21 mouse cellular contexts compared by ENCODE assay signal in genomic region chr1:129559812-129560211, GRCm38 (mm10).
"Had no signal": no experiment of that assay in that cellular context is flagged by ENCODE, and none has a peak within 500 bp of the region (broad histone marks: within the 10 kb centered on the region; RNA-seq: fewer than 3 reads in every experiment).

No protein-coding gene starts in this region.

- H3K4me1 ChIP-seq: limb, embryonic 10.5 days; limb, embryonic 13.5 days; liver, embryonic 12.5 days; liver, embryonic 15.5 days; lung, embryonic 15.5 days had no signal

- H3K9ac ChIP-seq: kidney, embryonic 15.5 days; limb, embryonic 13.5 days; liver, embryonic 12.5 days; liver, embryonic 15.5 days; lung, embryonic 15.5 days had no signal

- H3K4me2 ChIP-seq: kidney, embryonic 15.5 days; limb, embryonic 13.5 days; liver, embryonic 12.5 days; liver, embryonic 15.5 days; lung, embryonic 15.5 days; midbrain, embryonic 11.5 days had no signal

- H3K27me3 ChIP-seq: kidney, embryonic 15.5 days; limb, embryonic 13.5 days; liver, embryonic 12.5 days; liver, embryonic 15.5 days; lung, embryonic 15.5 days had no signal

- ATAC-seq: intestine, postnatal 0 days; liver, embryonic 12.5 days; midbrain, embryonic 16.5 days had no signal

- H3K4me3 ChIP-seq: kidney, embryonic 15.5 days; layer of hippocampus, adult 2 months; limb, embryonic 10.5 days; limb, embryonic 13.5 days; liver, embryonic 12.5 days; liver, embryonic 15.5 days; lung, embryonic 15.5 days; myocyte had no signal

- H3K9me3 ChIP-seq: kidney, embryonic 15.5 days; limb, embryonic 10.5 days; limb, embryonic 13.5 days; liver, embryonic 12.5 days; liver, embryonic 15.5 days; lung, embryonic 15.5 days had no signal

- H3K27ac ChIP-seq: kidney, embryonic 15.5 days; layer of hippocampus, adult 2 months; limb, embryonic 10.5 days; limb, embryonic 13.5 days; liver, embryonic 12.5 days; liver, embryonic 15.5 days; lung, embryonic 15.5 days; stomach, postnatal 0 days had no signal

- DNase-seq: kidney, adult 2 months; kidney, postnatal 10 days; kidney, postnatal 4 days; liver; lung, adult 18-20 months; lung, postnatal 10 days; lung, postnatal 36 days; thymus, adult 2 months; thymus, postnatal 14 days had no signal

- H3K36me3 ChIP-seq: kidney, embryonic 15.5 days; limb, embryonic 10.5 days; limb, embryonic 13.5 days; liver, embryonic 12.5 days; liver, embryonic 15.5 days; lung, embryonic 15.5 days had no signal
